Mouse (Mus musculus) gastrocnemius, adult 18-20 months (tissue): Measurements from ENCODE around the gene Apmap. TPM values are rescaled to one million over a fixed set of nuclear protein-coding genes. Genes with fewer than 3 reads are reported as not detected.
"Not testable (repeated sequence)": the region's sequence is repeated elsewhere in the genome, so short reads cannot be mapped to it uniquely, and the experiment has no call there.

Experiments used
- DNase-seq: peaks from one replicate; pipeline ENCODE4 v3.0.0; 2021; ENCODE audit warnings: low spot score
- total RNA-seq, 2 experiments: library from RNA; stranded (reverse); gene quantifications; 2 replicates each; pipeline ENCODE4 v1.2.3; 2021

Gene Apmap
- total RNA-seq, 2 experiments from 2014 or later = 19.3 to 20.4 TPM

DNA sequence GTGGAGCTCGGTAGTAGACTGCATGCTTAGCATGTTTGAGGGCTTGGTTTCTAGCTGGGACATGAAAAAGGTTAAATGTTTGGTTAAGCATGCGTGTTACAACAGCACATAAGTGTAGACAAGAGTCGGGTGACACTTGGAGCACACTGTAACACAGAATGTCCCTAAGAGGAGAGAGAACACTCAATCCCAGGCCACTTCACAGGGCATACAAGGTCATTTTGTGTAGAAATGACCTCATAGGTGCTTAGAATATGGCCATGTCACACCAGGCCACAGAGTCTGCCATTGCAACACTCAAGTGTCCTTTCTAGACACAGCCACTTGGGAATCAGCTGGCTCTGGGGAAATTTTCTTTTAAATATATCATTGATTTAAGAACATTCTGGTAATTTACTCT, 15.6 kb upstream of the Apmap start:
- DNase-seq = no peak

GRCm38 (mm10) chr2:150621698-150622097, 13.3 kb upstream of the Apmap start:
- DNase-seq = peak; percentile 17

- no peak for DNase-seq
Measured at GRCm38 (mm10) chr2:150610097-150610496, 1.7 kb upstream of the Apmap start.

- peak; percentile 79 for DNase-seq
Measured at GRCm38 (mm10) chr2:150608872-150609560, 649 bp upstream of the Apmap start.

- no peak for DNase-seq
Measured at GRCm38 (mm10) chr2:150607086-150607485, 1.3 kb downstream of the Apmap start.

DNA sequence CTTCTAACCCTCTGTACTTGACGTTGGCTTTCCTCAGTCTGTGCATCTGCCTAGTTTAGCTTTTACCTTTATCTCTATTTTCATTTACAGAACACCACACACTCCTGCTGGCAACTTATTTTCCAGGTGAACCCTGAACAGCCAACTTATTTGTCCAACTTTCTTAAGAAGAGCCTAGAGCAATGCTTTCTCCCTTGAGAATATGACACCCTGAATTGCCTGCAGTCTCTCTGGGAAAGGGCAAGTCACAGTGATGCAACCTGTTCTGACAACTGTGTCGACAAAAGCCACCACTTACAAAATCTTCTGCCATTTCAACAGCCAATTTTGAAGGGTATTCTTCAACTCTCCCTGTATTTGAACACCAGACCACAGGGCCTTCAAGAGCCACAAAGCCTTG, 3.6 kb downstream of the Apmap start:
- DNase-seq = no peak

DNA sequence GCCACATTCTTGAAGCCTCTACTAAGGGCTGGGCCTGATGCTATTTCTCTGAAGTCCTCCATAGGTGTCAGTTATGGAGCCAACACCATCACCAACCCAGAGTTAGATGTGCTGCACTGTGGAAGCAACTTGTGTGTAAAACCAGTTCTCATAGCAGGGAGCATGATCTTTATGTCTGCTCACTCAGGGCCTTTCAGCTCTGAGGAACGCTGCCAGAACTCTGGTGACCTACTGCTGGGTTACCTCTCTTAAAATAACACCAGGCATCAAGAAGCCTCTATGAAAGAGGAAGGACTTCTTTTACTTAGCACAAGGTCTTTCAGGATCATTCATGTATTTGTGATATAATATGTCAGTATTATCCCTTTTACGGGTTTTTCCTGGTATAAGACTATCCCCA, 6.2 kb downstream of the Apmap start:
- DNase-seq = peak; percentile 62

DNA sequence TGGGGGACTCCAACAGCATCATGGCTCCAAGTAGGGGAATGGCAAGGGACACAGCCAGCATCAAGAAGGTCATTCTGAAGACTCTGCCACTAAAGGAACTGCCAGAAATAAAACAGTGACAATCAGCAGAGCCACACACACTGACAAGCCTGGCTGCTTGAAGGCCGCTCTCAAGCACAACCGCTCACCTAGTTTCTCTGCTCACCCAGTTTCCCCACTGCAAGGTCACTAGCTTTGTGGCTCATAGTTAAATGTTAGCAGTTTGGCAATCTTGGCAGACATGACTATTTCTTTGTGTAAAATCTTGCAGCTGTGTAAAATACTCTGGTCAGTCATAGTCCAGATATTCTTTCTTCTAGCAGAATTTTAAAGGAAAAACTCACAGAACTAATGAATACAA, 8.1 kb downstream of the Apmap start:
- no peak for DNase-seq

DNA sequence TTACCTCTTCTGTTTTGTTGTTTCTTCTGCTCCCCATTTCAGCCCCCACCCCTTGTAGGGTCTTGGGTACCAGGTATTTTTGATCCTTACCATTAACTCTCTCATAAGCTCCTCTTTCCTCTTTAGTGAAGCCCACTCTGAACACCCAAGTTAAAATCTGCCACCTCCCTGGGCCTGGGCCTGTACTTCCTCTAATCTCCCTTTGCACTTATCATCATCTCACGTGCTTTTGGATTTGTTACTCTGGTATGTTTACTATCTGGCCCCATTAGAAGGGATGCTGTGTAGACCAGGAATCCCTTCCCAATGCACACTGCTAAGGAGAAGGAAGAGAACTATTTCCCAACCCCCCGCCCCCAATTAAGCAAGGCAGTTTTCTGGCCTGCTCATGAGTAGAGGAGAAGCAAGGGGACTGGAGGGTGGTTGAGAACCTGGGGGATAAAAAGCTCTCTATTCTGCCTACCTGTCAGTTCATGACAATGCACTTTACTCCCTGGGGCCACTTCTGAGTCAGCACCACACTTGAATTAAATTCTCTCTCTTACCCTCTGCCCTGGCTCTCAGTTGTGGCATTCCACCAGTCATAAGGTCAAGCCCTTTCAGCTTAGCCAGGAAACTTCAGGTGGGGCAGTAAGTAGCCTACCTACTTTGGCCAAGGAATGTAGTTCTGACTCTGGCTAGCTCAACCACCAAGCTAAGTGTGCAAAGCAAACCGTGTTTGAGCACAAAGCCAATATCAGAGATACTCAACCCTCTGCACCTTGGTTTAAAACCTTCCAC, 12.8 kb downstream of the Apmap start:
- DNase-seq = no peak

- DNase-seq = no peak
Measured at GRCm38 (mm10) chr2:150589076-150589475, 19.3 kb downstream of the Apmap start.

- DNase-seq = no peak
Measured at GRCm38 (mm10) chr2:150579628-150580027, 28.7 kb downstream of the Apmap start.

DNA sequence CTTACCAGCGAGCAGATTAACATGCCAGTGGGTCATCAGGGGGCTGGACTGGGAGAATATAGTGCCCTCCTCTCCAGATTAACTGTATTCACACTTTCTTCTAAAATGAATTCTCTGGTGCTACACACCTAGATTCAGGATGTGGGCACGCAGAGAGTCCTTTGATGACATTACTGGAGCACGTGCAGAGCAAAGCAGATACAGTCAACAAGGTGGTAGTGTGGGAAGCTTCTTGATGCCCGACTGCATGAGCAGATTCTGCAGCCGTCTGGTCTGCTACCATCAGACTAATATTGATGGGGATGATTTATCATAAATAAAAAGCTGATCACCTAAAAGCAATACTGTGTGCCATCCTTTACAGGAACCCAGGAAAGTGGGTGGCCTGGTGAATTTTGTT, 29.8 kb downstream of the Apmap start:
- DNase-seq = no peak

DNA sequence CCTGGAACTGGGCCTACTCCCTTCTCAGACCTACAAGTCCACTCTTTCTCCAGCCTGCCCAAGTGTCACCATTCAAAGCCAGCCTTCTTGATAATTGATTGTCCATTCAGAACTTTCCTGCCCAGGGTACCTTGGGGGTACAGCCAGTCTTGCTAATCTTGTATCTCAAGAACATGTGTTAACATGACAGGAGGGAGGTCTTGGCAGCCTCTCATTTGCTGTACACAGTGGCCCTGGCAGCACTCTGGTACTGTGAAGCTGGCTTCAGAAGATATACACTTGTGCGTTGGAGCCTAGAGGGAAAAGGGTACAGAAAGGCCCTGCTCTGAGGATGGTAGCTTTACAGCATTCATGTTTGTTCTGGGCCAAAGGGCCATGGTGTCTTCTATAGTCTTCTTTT, 32.1 kb downstream of the Apmap start:
- no peak for DNase-seq

GRCm38 (mm10) chr2:150572463-150572862, 35.9 kb downstream of the Apmap start:
- DNase-seq = no peak

- DNase-seq = no peak
Measured at GRCm38 (mm10) chr2:150570761-150571160, 37.6 kb downstream of the Apmap start.

DNA sequence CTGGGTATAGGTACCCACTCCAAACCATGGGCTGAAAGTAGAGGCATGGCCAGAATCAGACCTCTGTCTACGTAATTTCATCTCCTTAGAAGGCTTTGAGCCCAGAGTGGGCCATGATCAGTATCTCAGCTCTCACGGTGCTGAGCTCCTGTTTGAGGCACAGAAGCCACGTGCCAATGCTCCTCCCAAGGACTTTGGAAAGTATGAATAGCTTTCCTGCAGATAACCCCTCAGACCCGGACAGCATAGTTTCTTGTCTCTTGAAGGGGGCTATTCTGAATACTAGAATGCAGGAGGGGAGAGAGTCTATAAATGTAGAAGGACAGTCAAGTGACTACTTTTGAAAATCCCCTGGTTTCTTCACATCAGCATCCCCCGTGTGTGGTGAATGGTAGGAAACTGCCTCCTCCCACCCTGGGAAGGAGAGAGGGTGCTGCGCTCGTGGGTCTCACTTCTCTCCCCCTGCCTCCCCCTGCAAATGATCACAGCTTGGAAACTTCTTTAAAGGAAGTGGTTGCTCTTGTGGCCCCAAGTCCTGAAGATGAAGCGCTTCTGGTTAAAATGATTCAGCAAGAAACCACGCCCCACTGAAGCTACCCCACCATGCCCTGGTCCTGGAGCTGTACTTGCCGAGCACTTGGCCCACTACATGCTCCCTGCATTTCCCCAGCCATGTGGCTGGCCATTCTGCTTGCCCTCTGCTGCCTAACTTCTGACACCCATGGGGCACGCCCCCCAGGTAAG, 38.3 kb downstream of the Apmap start, which contains the start of gene Cst7:
Gene Cst7 (plus strand): TSS at position 569 of the 744 bp plus-strand sequence.
- no peak for DNase-seq

GRCm38 (mm10) chr2:150567051-150567450, 41.3 kb downstream of the Apmap start:
- no peak for DNase-seq

DNA sequence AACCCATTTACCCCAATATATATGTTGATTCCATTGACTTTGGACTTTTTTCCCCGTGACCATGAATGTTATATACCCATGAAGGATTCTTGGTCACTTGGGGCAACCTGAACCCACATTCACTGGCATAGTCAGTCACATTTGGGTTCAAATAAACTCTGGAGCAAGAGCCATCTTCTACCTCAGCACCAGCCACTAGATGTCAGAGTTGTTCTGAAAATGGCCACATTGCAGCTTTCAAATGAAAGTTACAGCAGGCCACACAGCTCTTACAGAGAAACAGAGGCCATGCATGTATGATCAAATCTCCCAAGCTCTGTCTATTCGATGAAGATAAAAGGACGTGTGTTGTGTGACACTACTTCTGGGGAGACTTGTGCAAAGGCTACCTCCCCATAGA, 49.8 kb downstream of the Apmap start:
- no peak for DNase-seq

DNA sequence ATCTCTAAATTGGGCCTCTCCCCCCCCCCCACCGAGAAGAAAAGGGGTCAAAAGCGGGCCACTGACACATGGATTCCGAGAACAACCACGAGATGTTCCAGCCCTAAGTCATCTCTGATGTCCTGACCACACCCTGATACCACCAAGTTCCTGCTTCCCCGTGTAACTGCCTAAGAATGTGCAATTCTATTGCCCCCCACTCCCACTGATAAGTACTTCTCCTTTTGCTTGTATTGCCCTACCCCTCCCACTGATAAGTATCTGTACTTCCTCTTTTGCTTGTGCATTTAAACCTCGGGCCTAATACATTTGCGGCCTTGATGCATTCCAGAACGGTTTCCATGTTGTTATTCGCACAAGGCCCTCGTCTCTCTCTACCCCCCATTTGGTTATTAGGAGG, 58.8 kb downstream of the Apmap start:
- DNase-seq = not testable (repeated sequence)
